Mouse (Mus musculus) adrenal gland, adult (tissue): Measurements from ENCODE around the gene Hoxd13.
A peak's percentile ranks its signal among the peaks of the same experiment; 100 is the strongest.

ENCODE experiments used
- DNase-seq, 2 experiments: peaks; one replicate each; pipeline ENCODE4 v3.0.0; 2022 to 2023; ENCODE audit warnings: low spot score in 1 of 2; ENCODE audit not compliant: inconsistent age in 2 of 2

The Hoxd13 gene

DNA sequence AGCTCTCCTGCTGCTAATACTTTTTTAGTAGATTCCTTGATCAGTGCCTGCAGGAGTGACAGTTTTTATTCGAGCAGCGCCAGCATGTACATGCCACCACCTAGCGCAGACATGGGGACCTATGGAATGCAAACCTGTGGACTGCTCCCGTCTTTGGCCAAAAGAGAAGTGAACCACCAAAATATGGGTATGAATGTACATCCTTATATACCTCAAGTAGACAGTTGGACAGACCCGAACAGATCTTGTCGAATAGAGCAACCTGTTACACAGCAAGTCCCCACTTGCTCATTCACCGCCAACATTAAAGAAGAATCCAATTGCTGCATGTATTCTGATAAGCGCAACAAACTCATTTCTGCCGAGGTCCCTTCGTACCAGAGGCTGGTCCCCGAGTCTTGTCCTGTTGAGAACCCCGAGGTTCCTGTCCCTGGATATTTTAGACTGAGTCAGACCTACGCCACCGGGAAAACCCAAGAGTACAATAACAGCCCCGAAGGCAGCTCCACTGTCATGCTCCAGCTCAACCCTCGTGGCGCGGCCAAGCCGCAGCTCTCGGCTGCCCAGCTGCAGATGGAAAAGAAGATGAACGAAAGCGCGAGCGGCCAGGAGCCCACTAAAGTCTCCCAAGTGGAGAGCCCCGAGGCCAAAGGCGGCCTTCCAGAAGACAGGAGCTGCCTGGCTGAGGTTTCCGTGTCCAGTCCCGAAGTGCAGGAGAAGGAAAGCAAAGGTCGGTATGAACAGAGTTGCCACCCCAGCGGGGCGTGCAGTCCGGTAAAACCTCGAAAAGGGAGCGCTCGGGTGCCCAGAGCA is 24.1 kb downstream of the Hoxd13 start:
- DNase-seq = peak in 1 of 2 experiments; percentile 49

DNA sequence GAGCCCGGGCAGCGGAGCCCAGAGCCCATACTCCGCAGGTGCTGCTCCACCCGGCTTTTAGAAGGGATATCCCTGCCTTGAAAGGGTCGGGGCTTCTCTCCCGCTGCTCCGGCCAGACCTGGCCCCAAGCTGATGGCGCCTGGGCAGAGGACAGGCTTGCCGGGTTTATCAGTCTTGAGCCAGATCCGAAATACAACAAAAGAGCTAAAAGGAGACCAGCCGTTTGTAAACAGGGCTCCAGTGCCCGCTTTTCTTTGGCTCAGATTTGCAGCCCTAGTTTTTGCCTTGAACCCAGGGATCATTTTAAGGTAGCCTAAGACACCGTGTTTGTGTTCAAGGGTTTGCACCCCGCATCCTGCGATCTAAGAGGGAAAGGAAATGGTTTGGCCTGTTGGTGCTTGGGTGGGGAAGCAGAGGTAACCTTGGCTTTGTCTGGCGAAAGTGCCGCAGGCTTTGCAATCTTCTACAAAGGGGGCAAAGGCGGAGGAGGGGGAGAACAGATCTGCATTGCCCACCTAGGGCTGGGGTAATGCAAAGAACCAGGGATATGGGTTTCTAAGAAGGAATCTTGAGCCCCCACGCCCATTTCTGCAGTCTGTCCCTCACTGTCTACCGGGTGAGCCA is 24.8 kb downstream of the Hoxd13 start:
- peak in 1 of 2 experiments; percentile 37 for DNase-seq

DNA sequence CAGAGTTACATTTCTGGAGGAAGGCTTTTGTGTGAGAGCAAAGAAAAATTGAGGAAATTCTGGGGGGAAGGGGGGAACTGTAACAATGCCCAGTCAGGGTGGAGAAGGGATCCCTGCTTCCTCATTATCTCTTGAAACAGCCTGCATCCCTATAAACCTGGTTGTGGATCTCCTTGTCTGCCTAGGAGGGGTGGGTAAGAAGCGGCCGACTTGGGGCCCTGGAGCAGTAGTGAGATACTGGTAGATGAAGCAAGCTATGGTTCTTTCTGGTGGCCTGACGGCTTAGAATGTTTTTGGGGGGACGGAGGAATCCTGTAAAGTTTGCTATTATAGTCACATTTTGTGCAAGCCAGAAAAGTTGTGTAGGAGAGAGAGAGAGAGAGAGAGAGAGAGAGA is 25.3 kb downstream of the Hoxd13 start:
- DNase-seq = no peak

DNA sequence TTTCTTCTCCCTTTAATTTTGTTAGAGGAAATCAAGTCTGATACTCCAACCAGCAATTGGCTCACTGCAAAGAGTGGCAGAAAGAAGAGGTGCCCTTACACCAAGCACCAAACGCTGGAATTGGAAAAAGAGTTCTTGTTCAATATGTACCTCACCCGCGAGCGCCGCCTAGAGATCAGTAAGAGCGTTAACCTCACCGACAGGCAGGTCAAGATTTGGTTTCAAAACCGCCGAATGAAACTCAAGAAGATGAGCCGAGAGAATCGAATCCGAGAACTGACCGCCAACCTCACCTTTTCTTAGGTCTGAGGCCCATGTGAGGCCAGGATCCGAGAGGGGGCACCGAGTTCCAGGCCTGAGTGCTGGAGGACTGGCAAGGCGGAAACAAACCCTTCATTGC is 26.0 kb downstream of the Hoxd13 start:
- DNase-seq = peak in 1 of 2 experiments; percentile 67

DNA sequence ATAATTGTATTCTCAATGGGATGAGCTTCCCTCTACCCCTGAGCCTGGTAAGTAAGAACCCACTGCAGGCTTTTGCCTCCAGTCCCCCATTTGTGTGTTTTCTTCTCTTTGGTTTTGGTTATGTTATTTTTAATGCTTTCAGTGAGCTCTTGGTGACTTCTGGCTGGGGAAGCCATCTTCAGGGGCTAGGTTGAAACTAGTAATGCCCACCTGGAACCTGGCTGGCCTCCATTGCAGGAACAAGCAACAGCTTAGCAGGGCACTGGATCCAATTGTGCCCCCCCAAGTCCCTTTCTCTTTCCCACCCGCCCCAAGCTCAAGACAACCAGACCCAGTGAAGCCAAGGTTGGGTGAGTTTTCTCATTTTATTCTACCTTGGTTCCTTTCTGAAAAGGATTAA is 27.3 kb downstream of the Hoxd13 start:
- no peak for DNase-seq

DNA sequence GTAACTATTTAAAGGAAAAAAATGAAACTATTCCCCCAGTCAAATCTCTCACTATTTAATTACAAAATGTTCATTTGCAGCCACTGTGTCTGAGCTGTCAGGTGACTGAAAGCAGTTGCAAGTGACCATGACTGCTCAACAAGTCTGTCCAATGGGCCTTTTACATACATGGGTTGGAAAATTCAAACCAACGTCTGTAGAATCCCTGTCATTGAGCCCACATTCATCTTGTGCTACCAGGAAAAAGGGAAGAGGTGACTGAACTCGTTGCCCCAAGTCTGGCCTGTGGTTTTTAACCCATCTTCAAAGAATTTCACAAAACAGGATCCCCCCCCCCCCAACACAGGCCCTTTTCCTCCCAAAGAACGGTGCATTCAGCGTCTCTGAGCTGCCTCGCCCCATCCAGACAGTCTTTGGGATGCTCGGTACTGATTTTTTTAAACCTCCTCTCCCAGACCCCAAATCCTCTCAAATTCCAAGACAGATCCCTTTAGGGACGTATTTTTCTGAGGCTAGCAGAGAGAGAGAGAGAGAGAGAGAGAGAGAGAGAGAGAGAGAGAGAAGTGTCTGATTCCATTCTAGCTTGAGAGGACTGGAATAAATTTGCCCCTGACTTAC is 27.8 kb downstream of the Hoxd13 start:
- DNase-seq = no peak

DNA sequence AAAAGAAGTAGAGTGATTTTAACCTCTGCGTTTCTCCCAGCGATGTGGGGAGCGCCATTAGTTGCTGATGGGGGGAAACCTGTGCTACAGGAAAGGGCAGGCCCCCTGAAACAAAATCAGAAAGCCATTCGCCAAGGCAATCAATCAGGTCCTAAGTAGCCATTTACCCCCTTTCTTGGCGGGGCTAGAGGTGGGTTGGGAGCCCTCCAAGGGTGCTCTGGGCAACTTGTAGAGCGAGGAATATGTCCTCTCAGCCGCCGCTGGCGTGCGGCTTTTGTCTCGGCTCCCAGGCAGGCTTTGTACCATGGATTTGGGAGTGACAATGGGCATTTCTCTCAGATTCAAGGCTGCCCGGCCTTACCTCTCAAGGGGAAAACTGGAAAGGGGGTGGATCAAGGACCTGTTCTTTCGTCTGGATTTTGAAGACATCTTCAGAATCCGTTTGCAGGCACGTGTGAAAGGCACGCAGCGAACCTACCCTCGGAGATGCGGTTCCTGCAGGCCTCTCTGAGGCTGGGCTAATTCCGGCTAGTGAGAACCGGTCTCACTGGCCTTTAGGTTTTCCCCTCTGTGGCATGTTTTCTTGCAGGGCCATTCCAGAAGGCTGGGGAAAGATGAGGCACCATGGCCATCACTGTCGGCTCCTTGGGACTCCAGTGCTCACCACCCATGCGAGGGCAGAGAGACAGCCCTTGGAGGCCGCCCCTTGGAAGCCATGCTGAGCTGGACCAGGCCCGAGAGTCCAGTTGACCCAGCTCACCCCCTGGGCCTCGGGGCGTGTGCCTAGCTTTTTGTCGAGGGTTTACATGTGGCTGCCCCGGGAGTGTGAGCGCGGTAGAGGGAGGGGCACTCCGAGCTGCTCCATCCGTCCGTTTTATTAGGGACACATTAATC is 28.6 kb downstream of the Hoxd13 start:
- DNase-seq = peak in 1 of 2 experiments; percentile 18

DNA sequence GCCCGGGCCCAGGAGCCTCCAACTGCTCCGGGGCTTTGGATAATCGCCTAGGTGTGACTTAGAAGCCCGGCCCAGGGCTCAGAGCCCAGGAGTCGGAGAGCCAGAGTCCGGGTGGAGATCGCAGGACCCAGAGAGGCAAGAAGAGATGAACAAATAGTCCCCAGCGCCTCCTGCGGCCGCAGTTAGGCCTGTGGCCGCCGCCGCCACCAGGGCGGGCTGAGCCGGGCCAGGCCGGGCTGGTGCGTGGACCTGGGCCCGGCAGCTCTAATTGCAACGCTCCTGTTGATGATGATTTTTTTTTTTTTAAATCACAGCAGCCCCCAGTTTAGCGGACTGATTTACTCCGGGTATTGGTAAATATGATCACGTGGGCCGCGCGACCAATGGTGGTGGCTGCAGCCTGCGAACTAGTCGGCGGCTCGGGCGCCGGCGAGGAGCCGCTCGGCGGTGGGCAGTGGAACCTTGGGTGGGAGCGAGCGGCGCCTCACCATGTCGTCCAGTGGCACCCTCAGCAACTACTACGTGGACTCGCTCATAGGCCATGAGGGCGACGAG is 29.5 kb downstream of the Hoxd13 start, which contains the start of gene Hoxd9:
Gene Hoxd9, plus strand, starts transcription at position 161 of the 555 bp plus-strand sequence.
- DNase-seq = peak; percentile 79 to 94

DNA sequence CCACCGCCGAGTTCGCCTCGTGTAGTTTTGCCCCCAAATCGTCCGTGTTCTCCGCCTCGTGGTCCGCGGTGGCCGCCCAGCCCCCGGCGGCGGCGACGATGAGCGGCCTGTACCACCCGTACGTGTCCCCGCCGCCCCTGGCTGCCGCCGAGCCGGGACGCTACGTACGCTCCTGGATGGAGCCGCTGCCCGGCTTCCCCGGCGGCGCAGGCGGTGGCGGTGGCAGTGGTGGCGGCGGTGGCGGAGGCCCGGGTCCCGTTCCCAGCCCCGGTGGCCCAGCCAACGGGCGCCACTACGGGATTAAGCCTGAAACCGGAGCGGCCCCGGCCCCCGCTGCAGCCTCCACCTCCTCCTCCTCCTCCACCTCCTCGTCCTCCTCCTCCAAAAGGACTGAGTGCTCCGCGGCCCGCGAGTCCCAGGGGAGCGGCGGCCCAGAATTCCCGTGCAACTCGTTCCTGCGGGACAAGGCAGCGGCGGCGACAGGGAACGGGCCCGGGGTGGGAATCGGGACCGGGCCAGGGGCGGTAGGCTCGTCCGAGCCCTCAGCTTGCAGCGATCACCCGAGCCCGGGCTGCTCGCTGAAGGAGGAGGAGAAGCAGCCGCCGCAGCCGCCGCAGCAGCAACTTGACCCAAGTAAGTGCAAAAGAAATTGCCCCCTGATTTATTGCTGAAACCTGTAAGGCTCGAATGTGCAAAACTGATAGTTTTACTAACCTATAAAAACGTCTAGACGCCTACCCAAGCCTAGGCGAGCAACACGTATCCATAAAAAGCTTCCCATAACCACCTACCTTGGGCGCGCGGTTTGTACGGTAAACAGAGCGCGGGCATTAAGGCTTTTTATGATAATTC is 30.3 kb downstream of the Hoxd13 start:
- DNase-seq = peak; percentile 64 to 86

DNA sequence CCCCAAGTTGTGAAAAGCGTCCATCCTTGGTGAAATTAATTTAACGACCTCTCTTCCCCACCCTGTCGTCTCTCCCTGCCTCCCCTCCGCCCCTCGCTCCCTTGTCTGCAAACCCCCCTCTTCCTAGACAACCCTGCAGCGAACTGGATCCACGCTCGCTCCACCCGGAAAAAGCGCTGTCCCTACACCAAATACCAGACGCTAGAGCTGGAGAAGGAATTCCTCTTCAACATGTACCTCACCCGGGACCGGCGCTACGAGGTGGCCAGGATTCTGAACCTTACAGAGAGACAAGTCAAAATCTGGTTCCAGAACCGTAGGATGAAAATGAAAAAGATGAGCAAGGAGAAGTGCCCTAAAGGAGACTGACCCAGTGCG is 30.9 kb downstream of the Hoxd13 start:
- DNase-seq = peak; percentile 33 to 73

DNA sequence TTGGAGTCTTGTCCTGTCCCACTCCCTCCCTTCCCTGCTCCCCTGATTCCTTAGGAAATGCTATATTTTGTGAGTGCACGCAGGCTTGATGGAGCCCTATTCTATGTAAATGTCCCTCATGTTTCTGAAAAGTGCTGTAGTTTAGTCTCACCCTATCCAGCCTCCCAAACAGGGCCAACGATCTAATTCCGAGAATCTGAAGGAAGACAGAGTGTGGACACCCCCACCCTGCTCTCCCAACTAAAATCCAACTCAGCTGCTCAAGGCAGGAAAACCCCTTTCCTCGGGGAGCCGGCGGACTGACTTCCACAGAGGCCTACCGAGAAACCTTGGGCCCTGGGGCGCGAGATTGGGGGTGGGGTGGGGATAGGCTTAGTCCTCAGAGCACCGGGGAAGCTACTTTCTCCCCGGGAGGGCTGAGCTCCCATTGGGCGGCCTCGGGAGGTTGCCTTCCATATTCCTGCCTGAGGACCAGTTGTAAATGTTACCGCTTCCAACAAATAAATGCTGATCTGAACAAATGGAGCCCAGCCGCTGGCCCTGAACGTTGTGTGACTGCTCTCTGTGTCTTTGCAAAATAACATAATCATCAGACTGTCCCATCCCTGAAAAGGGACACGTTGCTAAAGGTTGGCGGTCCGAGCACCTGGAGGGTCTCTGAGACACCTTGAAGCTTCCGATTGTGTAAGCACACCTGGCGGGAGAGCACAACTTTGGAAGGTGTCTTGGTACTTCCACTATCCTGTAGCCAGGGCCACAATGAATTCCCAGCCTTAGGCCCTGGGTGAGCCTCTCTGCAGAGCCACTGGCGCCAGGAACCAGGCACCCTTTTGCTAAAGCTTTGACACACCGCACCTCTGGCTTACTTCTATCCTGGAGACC is 31.8 kb downstream of the Hoxd13 start:
- peak; percentile 9 to 34 for DNase-seq

DNA sequence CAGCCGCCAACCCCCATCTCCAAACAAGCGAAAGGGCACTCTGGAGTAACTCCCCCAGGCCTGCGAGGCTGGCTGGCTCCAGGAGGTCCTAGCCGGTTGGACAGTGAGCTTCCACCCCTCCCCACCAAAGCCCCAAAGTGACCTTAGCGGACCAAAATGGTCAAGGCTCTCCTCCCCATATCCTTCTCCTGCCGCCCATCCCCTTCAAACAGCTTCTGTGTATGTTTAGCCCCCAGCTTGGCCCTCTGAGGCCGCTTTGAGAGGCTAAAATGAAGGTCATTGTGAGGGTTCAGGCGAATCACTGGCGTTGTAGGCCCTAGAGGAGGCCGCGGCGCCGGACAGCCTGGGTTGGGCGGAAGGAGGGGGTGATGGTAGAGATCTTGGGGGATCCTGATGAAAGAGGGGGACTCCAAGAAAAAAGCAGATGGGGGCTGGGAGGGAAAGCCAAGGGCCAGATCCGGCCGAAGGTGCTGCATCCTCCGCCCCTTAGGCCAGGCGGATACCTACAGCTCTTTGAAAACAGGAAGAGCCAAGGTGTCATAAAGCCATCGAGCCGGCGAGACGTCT is 32.5 kb downstream of the Hoxd13 start:
- DNase-seq = peak in 1 of 2 experiments; percentile 27

DNA sequence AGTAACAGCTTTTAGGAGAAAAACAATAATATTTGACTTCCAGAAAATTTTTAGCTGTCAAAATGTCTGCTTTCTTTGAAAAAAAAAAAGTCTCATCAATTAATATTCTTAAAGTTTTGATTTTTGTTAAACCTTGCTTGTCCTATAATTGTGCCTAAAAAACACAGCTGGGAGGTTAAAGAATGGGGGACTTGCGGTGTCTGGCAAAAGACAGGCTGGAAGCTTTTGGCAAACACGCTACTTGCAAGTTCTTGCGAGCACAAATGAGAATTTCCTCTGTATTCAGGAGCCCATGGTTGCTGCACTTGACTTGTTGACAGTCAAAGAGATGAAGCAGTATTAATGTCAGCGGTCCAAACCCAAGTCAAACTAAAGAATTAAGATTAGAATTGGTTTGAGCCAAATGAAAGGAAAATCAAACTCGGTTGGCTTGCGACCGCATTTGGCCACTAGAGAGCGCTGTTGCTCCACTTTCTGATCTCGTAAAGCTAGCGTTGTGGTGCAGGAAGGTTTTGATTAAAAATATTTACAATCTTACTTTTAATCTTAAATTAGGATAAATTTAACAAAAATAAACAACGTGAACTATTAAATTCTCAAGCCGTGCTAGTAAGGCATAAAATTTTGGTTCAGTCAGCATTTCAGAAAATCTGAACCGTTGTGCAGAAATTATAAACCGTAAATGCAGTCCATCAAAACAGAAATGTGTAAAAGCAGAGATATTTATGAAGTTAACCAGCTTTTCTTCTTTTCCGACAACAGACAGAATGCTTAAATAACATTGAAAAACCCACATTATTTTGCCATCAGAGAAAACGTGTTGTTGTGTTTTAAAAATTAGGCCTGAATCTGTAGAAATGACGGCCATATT is 34.1 kb downstream of the Hoxd13 start:
- peak; percentile 68 to 93 for DNase-seq

DNA sequence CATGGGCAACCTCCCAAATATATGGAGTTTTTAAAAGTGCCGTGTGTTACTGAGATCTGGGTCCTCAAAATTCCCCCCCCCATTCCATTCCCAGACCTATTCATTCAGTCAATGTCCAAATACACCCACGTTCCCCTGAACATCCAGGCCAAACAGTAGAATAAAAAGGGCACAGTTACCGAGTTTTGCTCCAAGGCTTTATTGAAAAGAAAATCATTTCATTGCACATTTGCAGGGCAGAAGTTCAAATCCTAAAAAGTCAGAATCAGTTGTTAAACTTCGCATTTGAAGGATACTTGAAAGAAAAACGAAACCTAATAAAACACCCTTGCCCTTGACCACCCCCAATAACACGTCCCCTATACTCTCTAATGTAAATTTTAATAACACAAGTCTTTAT is 34.7 kb downstream of the Hoxd13 start:
- no peak for DNase-seq

DNA sequence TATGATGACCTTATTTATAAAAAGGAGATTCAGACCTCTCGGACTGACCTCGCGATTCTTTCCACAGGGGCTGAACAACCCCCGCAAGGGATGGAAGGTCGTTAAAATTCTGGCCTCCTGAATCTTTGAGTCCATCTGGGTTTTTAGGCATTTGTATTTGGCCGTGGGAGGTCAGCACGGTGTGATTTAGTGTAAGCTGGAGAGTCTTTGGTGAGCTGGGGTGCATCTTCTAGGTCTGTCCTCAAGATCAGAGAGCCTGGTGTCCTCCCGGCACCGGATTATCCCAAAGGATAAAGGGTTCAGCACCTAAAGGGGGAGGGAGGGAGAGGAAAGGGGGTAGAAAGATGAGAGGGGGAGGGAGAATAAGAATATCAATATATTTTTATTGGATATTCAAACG is 35.2 kb downstream of the Hoxd13 start:
- no peak for DNase-seq

DNA sequence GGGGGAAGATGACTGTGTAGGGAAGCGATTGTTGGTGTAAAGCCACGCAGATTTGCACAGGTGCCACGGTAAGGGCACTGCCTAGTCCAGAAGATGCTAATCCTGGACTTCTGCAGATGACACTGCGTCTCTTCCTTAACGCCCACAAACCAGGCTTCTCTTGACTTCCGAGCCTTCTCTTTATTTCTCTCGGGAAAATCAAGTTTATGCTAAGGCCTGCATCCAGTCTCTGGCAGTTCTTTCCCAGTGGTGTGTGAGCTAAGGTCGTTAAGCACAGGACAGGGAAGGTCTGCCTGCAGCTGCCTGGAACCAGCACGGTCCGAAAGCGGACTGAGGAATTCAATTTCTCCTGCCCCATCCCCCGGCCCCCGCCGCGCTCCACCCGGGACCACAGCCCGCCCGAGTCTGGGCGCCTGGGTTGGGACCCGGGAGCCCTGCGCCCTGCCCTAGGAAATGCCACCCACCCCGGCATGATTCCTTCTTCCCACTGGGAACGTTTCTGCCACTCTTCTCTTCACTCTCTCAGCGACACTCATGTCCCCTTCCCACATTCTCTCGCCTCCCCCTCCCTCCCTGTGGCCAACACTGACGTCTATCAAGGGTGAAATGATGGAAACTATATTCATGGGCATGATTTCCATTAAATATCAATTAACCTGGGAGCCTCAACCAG is 35.7 kb downstream of the Hoxd13 start:
- peak in 1 of 2 experiments; percentile 47 for DNase-seq
